In genomic region chr11:97189645-97190044, GRCm38 (mm10) we compare ENCODE assay signal across 7 mouse cellular contexts. TPM values are rescaled to one million over a fixed set of nuclear protein-coding genes. Genes with fewer than 3 reads are reported as not detected.
A peak's percentile ranks its signal among the peaks of the same experiment; 100 is the strongest.
DNase-seq lines count a peak whose midpoint lies in the region; ATAC-seq and TF ChIP-seq lines count a peak whose summit lies in the region.
"Not testable (repeated sequence)": the region's sequence is repeated elsewhere in the genome, so short reads cannot be mapped to it uniquely, and the experiment has no call there.

No protein-coding gene starts in this region.

- ATAC-seq in forebrain, embryonic 13.5 days; liver, embryonic 14.5 days (ENCODE audit: insufficient read depth); midbrain, embryonic 11.5 days (ENCODE audit: low FRiP score): not testable (repeated sequence)

- H3K27me3 ChIP-seq in ES-Bruce4 (ENCODE audit: control insufficient read depth, insufficient read depth, low read length, poor library complexity, severe bottlenecking); embryonic facial prominence, embryonic 10.5 days (replicated peaks; ENCODE audit: low read depth, poor library complexity, severe bottlenecking); forebrain, embryonic 13.5 days; hindbrain, embryonic 10.5 days (ENCODE audit: insufficient read depth, poor library complexity, severe bottlenecking); liver, embryonic 14.5 days (ENCODE audit: control insufficient read depth, insufficient read depth, low read length); midbrain, embryonic 11.5 days (ENCODE audit: control insufficient read depth, insufficient read depth, low read length): not testable (repeated sequence)

- H3K9me3 ChIP-seq in ES-Bruce4 (replicated peaks; ENCODE audit: control insufficient read depth, insufficient read depth, low read length, poor library complexity, severe bottlenecking); embryonic facial prominence, embryonic 10.5 days; forebrain, embryonic 13.5 days (replicated peaks); hindbrain, embryonic 10.5 days; liver, embryonic 14.5 days (ENCODE audit: control insufficient read depth, low read length); midbrain, embryonic 11.5 days (ENCODE audit: control insufficient read depth, low read length): not testable (repeated sequence)

- not testable (repeated sequence) for DNase-seq in embryonic facial prominence, embryonic 10.5 days (ENCODE audit: low spot score); hindbrain, embryonic 10.5 days (ENCODE audit: low spot score); layer of hippocampus, adult 2 months (ENCODE audit: low spot score in 2 of 2); liver, embryonic 14.5 days (ENCODE audit: low read depth in 3 of 3, low spot score in 3 of 3); midbrain, embryonic 11.5 days (ENCODE audit: low spot score, missing footprints)

- peak overlapping the region; percentile 84 for H3K4me2 ChIP-seq in forebrain, embryonic 13.5 days
- H3K4me2 ChIP-seq in liver, embryonic 14.5 days (ENCODE audit: low read depth): peak overlapping the region; percentile 86
- H3K4me2 ChIP-seq in midbrain, embryonic 11.5 days: peak overlapping the region; percentile 87

- H3K9ac ChIP-seq in ES-Bruce4 (ENCODE audit: low read depth, poor library complexity, severe bottlenecking): peak overlapping the region; percentile 80
- peak overlapping the region; percentile 34; the same call in 1 of the 2 replicates for H3K9ac ChIP-seq in forebrain, embryonic 13.5 days
- peak overlapping the region; percentile 62; the same call in 1 of the 2 replicates for H3K9ac ChIP-seq in liver, embryonic 14.5 days (replicated peaks)
- not testable (repeated sequence) for H3K9ac ChIP-seq in midbrain, embryonic 11.5 days (ENCODE audit: low read length)

- TF ChIP-seq EP300 in ES-Bruce4 (IDR thresholded peaks at IDR 0.05; ENCODE audit: insufficient read depth, low read depth, low read length); liver, embryonic 14.5 days (IDR thresholded peaks at IDR 0.05; ENCODE audit: low read depth): not testable (repeated sequence)

- not testable (repeated sequence) for TF ChIP-seq CTCF in ES-Bruce4 (IDR thresholded peaks at IDR 0.05; ENCODE audit: low read depth, low read length)
- peak; percentile 36 for TF ChIP-seq CTCF in layer of hippocampus, adult 2 months (conservative IDR thresholded peaks at IDR 0.05)
- peak; percentile 26; the same call in 1 of the 2 replicates for TF ChIP-seq CTCF in liver, embryonic 14.5 days (IDR thresholded peaks at IDR 0.05; ENCODE audit: low read depth)

- 91% methylated on average over 6 of the region's 6 CpGs for WGBS in embryonic facial prominence, embryonic 10.5 days
- WGBS in forebrain, embryonic 13.5 days: 90% methylated on average over 6 of the region's 6 CpGs
- 89% methylated on average over 6 of the region's 6 CpGs for WGBS in hindbrain, embryonic 10.5 days
- 69% methylated on average over 6 of the region's 6 CpGs for WGBS in liver, embryonic 14.5 days (ENCODE audit: insufficient replicate concordance)
- WGBS in midbrain, embryonic 11.5 days: 91% methylated on average over 6 of the region's 6 CpGs

- H3K4me1 ChIP-seq in ES-Bruce4 (ENCODE audit: control insufficient read depth, insufficient read depth, low read length): not testable (repeated sequence)
- peaks cover 27% of the 10 kb centered on the region for H3K4me1 ChIP-seq in embryonic facial prominence, embryonic 10.5 days
- peaks cover 33% of the 10 kb centered on the region for H3K4me1 ChIP-seq in forebrain, embryonic 13.5 days
- H3K4me1 ChIP-seq in hindbrain, embryonic 10.5 days (replicated peaks): peaks cover 33% of the 10 kb centered on the region
- peaks cover 16 to 20% of the 10 kb centered on the region in 2 experiments for H3K4me1 ChIP-seq in liver, embryonic 14.5 days (replicated peaks; ENCODE audit: control insufficient read depth in 2 of 2, insufficient read depth in 2 of 2, low read length in 1 of 2)
- H3K4me1 ChIP-seq in midbrain, embryonic 11.5 days (ENCODE audit: control insufficient read depth, insufficient read depth, low read length): peaks cover 24% of the 10 kb centered on the region

- H3K36me3 ChIP-seq in ES-Bruce4 (ENCODE audit: control insufficient read depth, insufficient read depth, low read length, poor library complexity, severe bottlenecking): peaks cover 21% of the 10 kb centered on the region
- H3K36me3 ChIP-seq in embryonic facial prominence, embryonic 10.5 days (replicated peaks): peaks cover 44% of the 10 kb centered on the region
- H3K36me3 ChIP-seq in forebrain, embryonic 13.5 days (ENCODE audit: poor library complexity, severe bottlenecking); midbrain, embryonic 11.5 days (ENCODE audit: control insufficient read depth, insufficient read depth, low read length): not testable (repeated sequence)
- peaks cover 45% of the 10 kb centered on the region for H3K36me3 ChIP-seq in hindbrain, embryonic 10.5 days
- H3K36me3 ChIP-seq in liver, embryonic 14.5 days (replicated peaks; ENCODE audit: control insufficient read depth, insufficient read depth, low read depth): peaks cover 18% of the 10 kb centered on the region

- not testable (repeated sequence) for TF ChIP-seq POLR2A in ES-Bruce4 (IDR thresholded peaks at IDR 0.05; ENCODE audit: insufficient read depth, low read length)

- not testable (repeated sequence) for H3K4me3 ChIP-seq in ES-Bruce4 (ENCODE audit: low read depth, low read length); layer of hippocampus, adult 2 months; midbrain, embryonic 11.5 days (ENCODE audit: low read depth, low read length)
- peak overlapping the region; percentile 91 for H3K4me3 ChIP-seq in embryonic facial prominence, embryonic 10.5 days
- peak overlapping the region; percentile 91; the same call in 1 of the 2 replicates for H3K4me3 ChIP-seq in forebrain, embryonic 13.5 days
- peak overlapping the region; percentile 92 for H3K4me3 ChIP-seq in hindbrain, embryonic 10.5 days
- peak overlapping the region in 1 of 2 experiments; percentile 65; a peak in 2 of 4 replicates for H3K4me3 ChIP-seq in liver, embryonic 14.5 days (ENCODE audit: insufficient read depth in 1 of 2, low read depth in 2 of 2, low read length in 2 of 2)

- peak overlapping the region; percentile 91 for H3K27ac ChIP-seq in ES-Bruce4 (ENCODE audit: insufficient read depth, low read length)
- not testable (repeated sequence) for H3K27ac ChIP-seq in embryonic facial prominence, embryonic 10.5 days (replicated peaks); hindbrain, embryonic 10.5 days; layer of hippocampus, adult 2 months; liver, embryonic 14.5 days; midbrain, embryonic 11.5 days (ENCODE audit: low read depth, low read length)
- peak overlapping the region; percentile 95; the same call in 1 of the 2 replicates for H3K27ac ChIP-seq in forebrain, embryonic 13.5 days

RNA-seq across cellular contexts. Expression of gene Kpnb1, which starts 2.0 kb away (rescaled TPM):
- 316 and 345 TPM in 2 replicates for polyA plus RNA-seq in ES-Bruce4 (2011; ENCODE audit: insufficient read depth, insufficient read length, low read depth, missing spikeins)
- 85.5 and 85.9 TPM in 2 replicates for polyA plus RNA-seq in embryonic facial prominence, embryonic 10.5 days (2016; fragmentation: Nextera tagmentation; extraction: Ambion mirVana)
- polyA plus RNA-seq in forebrain, embryonic 13.5 days (2015; fragmentation: Nextera tagmentation; extraction: Ambion mirVana): 50.5 and 61.8 TPM in 2 replicates
- polyA plus RNA-seq in hindbrain, embryonic 10.5 days (2016; fragmentation: Nextera tagmentation; extraction: Ambion mirVana): 62.5 and 88.4 TPM in 2 replicates
- 100 to 1,000 TPM; 128 to 133 TPM for total RNA-seq in layer of hippocampus, adult 2 months (2021)
- polyA plus RNA-seq in liver, embryonic 14.5 days (2012; rRNA removed): 38.0 and 58.0 TPM in 2 replicates
- 23.2 and 26.1 TPM in 2 replicates for polyA plus RNA-seq in liver, embryonic 14.5 days (2014; fragmentation: Nextera tagmentation; extraction: Ambion mirVana)
- polyA plus RNA-seq in midbrain, embryonic 11.5 days (2014; fragmentation: Nextera tagmentation; extraction: Ambion mirVana): 111 and 116 TPM in 2 replicates

RNA-seq across cellular contexts. Expression of gene Tbkbp1, which starts 38.4 kb away (rescaled TPM):
- 5.4 and 6.1 TPM in 2 replicates for polyA plus RNA-seq in ES-Bruce4 (2011; ENCODE audit: insufficient read depth, insufficient read length, low read depth, missing spikeins)
- polyA plus RNA-seq in embryonic facial prominence, embryonic 10.5 days (2016; fragmentation: Nextera tagmentation; extraction: Ambion mirVana): 4.7 and 5.1 TPM in 2 replicates
- polyA plus RNA-seq in forebrain, embryonic 13.5 days (2015; fragmentation: Nextera tagmentation; extraction: Ambion mirVana): 4.5 and 5.0 TPM in 2 replicates
- 3.6 and 6.4 TPM in 2 replicates for polyA plus RNA-seq in hindbrain, embryonic 10.5 days (2016; fragmentation: Nextera tagmentation; extraction: Ambion mirVana)
- 10 to 100 TPM; 91.8 to 96.9 TPM for total RNA-seq in layer of hippocampus, adult 2 months (2021)
- polyA plus RNA-seq in liver, embryonic 14.5 days (2012; rRNA removed): 2.4 and 2.6 TPM in 2 replicates
- 0.90 and 1.6 TPM in 2 replicates for polyA plus RNA-seq in liver, embryonic 14.5 days (2014; fragmentation: Nextera tagmentation; extraction: Ambion mirVana)
- polyA plus RNA-seq in midbrain, embryonic 11.5 days (2014; fragmentation: Nextera tagmentation; extraction: Ambion mirVana): 2.8 and 3.6 TPM in 2 replicates
